Mouse (Mus musculus) left cerebral cortex, postnatal 4 days (tissue): ENCODE data around the gene Ell3. TPM values are rescaled to one million over a fixed set of nuclear protein-coding genes. Genes with fewer than 3 reads are reported as not detected.

ENCODE experiments used
- DNase-seq: peaks from one replicate; pipeline ENCODE4 v3.0.0-alpha.2; 2022
- intact Hi-C: fragments of 180-260 bp; cut with DNase I; formaldehyde crosslinking; loops from one replicate; pipeline ENCODE4 v1.15.1; 2025
- microRNA-seq: library from miRNA; unstranded; fragments of <30 nt; microRNA quantifications from one replicate; pipeline ENCODE4 v1.2.0, GENCODE M21; 2022
- total RNA-seq, 2 experiments: library from RNA; stranded (reverse); gene quantifications; 2 replicates each; pipeline ENCODE4 v1.2.3; 2021

The Ell3 gene
- total RNA-seq, 2 experiments from 2014 or later: not detected

- DNase-seq: peak; percentile 18
- intact Hi-C loops: no loop called here
Measured at GRCm38 (mm10) chr2:121408160-121408559, 35.9 kb downstream of the Ell3 start.

DNA sequence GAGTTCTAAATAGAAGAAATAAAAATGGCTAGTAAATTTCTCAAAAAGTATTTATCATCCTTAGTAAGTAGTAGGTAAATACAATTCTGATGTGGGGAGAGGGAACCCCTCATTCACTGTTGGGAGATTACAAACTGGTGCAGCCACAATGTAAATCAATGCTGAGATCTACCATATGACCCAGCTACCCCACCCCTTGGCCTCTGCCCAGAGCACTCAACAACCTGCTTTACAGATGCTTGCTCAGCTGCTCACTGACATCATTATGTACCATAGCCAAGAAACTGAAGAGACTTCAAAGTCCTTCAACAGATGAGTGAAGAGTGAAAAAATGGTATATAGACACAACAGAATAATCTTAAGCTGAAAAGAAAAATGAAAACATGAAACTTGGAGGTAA is 40.8 kb downstream of the Ell3 start:
- DNase-seq: no peak
- intact Hi-C loops: no loop called here

- intact Hi-C loops: loop anchor here (10.0 kb wide), 1 partner anchor 222 kb away; the partner anchor contains the start of genes Tubgcp4 and Zscan29
- peak; percentile 91 for DNase-seq
Measured at GRCm38 (mm10) chr2:121396624-121397023, 47.5 kb downstream of the Ell3 start.

Small RNA genes lying within 50 kb of the gene (microRNA-seq; reads per million reads assigned to microRNA genes)
- gene Gm22953: not detected

Other genes with a start within 250 kb of the Ell3 start
- gene Trp53bp1, start 172.9 kb downstream of the Ell3 start, total RNA-seq: 100 to 1,000 TPM; 238 to 265 TPM
- 100 to 1,000 TPM; 161 to 189 TPM for gene Map1a, start 154.7 kb downstream of the Ell3 start, total RNA-seq
- gene Ppip5k1, start 88.9 kb downstream of the Ell3 start, total RNA-seq: 10 to 100 TPM; 24.7 to 30.8 TPM
- 100 to 1,000 TPM; 119 to 134 TPM for gene Ckmt1, start 86.6 kb downstream of the Ell3 start, total RNA-seq
- gene Strc, start 57.1 kb downstream of the Ell3 start, total RNA-seq: not detected
- gene Pdia3, start 30.5 kb downstream of the Ell3 start, total RNA-seq: 100 to 1,000 TPM; 214 to 225 TPM
- 1 to 10 TPM; 6.1 to 8.3 TPM for gene Catsper2, start 30.5 kb downstream of the Ell3 start, total RNA-seq
- gene Serf2, start 4.9 kb upstream of the Ell3 start, total RNA-seq: 100 to 1,000 TPM; 133 to 149 TPM
- gene Hypk, start 9.0 kb upstream of the Ell3 start, total RNA-seq: 10 to 100 TPM; 28.1 to 28.9 TPM
- gene Serinc4, start 12.5 kb upstream of the Ell3 start, total RNA-seq: 1 to 10 TPM; 2.7 to 3.0 TPM
- gene Mfap1b, start 29.8 kb upstream of the Ell3 start, total RNA-seq: 10 to 100 TPM; 33.9 to 37.8 TPM
- gene Mfap1a, start 62.4 kb upstream of the Ell3 start, total RNA-seq: 10 to 100 TPM; 30.5 to 32.4 TPM
- 1 to 10 TPM; 4.5 to 5.8 TPM for gene Wdr76, start 62.4 kb upstream of the Ell3 start, total RNA-seq